Mouse (Mus musculus): ENCODE measurements at regions not wholly inside any gene's neighbourhood (a gene's known extent, or its start where the extent isn't known, plus 50 kb on each side); places are given as distances from the start of the nearest gene placed in this dataset.

- no peak for DNase-seq (ENCODE audit: low spot score)
These were observed 61.7 kb downstream of the Thnsl1 start for GRCm38 (mm10) chr2:21267149-21267761.

GRCm38 (mm10) chr2:21269989-21270846, 64.7 kb downstream of the Thnsl1 start:
- DNase-seq (ENCODE audit: low spot score) = peak; percentile 3

DNA sequence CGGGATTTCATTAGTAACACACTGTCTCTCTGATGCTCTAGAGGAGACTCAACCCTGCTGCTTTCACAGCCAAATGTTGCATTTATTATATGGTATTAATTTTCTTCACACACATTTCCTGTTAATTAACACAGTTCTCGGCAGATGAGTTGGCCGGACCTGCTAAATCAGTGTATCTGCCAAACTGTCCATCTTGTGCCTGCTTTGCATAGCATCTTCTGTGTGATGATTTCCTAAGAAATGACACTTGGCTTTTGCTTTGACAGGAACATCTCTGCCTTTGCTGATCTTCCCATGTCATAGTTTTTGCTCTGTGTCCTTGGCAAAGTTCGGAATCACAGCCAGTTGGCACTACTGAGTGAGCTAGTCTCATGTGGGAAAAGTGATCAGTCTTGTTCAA, 67.9 kb downstream of the Thnsl1 start:
- no peak for DNase-seq (ENCODE audit: low spot score)

DNA sequence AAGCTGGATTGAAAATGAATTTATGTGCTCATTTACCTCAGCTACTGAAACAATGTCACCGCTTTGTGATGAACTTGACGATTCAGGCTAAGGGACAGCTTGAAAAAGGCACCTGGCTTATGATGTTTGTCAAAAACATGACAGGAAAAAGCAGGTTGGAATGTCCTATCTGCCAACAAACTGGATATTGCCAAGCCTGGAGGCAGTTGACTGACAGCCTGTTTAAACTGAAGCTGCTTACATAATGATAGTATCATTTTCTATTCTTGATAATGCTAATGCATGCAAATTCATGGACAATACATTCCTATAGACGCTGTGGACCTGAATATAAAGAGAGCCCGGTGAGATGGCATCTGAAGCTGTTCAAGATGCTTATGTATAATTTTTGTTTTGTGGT, 69.8 kb downstream of the Thnsl1 start:
- DNase-seq (ENCODE audit: low spot score) = no peak

GRCm38 (mm10) chr2:21280794-21281420, 75.4 kb downstream of the Thnsl1 start:
- peak; percentile 38 for DNase-seq (ENCODE audit: low spot score)

GRCm38 (mm10) chr2:21282505-21283200, 77.1 kb downstream of the Thnsl1 start:
- DNase-seq (ENCODE audit: low spot score) = no peak

DNA sequence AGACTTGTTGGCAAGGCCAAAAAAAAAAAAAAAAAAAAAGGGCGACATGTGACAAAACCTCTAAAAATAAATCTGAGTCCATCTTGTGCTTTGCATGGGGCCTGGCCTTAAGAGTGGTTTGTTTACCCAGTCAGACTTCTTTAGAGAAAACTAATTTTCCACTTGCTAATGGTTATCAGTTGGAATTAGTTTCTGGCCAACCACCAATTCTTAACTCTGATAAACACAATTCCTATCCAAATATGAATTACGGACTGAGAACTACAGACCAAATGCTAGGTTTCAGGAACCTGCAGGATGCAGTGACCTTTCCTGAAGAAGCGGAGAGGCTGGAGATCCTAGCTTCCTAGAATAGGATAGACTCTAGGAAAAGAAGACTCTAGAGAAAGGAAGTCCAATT, 79.4 kb downstream of the Thnsl1 start:
- no peak for DNase-seq (ENCODE audit: low spot score)

- no peak for DNase-seq (ENCODE audit: low spot score)
These were observed 79.6 kb upstream of the Gpr158 start for GRCm38 (mm10) chr2:21287786-21288185.

- DNase-seq (ENCODE audit: low spot score) = no peak
These were observed 74.6 kb upstream of the Gpr158 start for GRCm38 (mm10) chr2:21292669-21293151.

DNA sequence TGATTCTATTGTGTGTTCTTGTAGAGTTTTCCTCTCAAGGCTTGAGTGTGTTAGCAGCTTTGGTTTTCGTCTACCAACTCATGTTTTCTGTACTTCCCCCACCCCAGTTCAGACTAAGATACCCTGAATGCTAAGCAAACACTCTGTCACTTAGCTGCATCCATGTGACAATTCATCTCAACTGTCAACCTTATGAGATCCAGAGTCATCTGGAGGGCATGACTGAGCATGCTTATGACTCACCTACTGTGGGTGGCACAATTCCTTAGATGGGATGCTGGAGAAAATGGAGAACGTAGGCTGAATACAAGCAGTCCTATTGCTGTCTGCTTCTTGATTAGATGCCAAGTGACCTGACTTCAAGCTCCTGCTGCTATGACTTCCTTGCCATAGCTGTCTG, 73.3 kb upstream of the Gpr158 start:
- DNase-seq (ENCODE audit: low spot score) = no peak

GRCm38 (mm10) chr2:21299681-21300080, 67.7 kb upstream of the Gpr158 start:
- no peak for DNase-seq (ENCODE audit: low spot score)

All from lung, postnatal 25 days (tissue).